Mouse (Mus musculus): ENCODE data around the gene Esrrb. TPM values are rescaled to one million over a fixed set of nuclear protein-coding genes. Genes with fewer than 3 reads are reported as not detected.

The Esrrb gene
- total RNA-seq (2015) (not detected in 2 replicates), total RNA-seq (2017) (not detected in 2 replicates)

DNA sequence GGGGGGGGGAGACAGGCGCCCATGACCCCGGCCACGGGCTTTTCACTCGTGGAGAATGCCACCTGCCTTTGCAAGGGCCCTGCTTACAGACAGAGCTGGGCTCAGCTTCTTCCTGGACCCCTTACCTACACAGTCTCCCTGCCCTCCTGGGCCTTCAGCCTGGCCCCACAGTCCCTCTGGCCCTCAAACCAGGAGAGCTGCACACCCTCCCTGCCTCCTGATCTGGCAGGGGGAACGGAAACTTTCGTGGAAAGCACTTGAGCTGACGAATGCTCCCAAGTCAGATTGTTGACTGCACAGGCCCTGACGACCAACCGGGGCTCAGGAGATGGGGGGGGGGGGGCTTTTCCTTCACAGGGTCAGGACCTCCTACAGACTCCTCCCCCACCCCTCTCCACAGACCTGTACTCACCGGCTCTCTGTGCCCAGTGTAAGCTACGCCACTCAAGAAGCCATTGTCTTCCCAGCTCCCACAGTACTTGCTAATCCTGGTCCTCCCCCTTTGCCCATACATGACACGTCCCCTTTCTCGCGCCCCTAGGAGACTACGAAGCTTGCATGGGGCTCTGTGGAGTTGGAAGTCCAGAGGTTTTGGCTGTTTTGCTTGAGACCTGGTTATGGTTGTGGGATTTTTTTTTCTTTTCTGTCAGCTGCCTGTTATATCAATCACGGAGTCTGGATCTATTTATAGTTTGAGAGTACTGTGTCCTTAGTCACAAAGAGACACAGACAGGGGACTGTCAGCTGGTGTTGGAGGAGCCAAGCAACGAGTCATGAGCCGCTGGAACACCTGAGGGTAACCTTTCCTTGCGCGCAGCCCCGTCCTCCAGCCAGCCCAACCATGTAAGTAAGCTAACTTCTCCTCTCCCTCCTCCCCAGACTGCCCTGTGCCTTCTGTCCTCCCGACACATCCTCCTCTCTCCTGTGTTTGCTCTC, at the start of gene Esrrb:
Gene Esrrb, plus strand, starts transcription at position 422 of the 936 bp plus-strand sequence.
- ATAC-seq (replicated peaks; ENCODE audit: poor library complexity) = no peak

DNA sequence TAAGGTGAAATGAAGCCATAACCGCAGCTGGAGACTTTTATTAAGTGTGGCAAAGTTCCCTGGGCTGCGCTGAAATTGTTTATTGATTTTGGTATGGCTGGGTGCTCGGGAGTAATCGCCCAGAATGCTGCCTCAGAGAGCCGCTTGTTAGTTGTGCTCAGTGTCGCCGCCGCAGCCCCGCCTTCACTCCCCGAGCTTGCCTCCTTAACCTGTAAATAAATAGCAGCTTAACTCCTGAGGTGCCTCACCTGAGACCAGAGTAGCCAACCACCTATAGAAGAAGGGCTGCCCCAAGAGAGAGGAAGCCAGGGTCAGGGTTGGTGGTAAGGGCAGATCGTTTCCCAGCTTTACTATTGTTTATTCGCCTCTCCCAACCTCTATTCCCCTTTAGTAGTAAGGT, 40.3 kb upstream of the Esrrb start:
- no peak for ATAC-seq (replicated peaks; ENCODE audit: poor library complexity)

DNA sequence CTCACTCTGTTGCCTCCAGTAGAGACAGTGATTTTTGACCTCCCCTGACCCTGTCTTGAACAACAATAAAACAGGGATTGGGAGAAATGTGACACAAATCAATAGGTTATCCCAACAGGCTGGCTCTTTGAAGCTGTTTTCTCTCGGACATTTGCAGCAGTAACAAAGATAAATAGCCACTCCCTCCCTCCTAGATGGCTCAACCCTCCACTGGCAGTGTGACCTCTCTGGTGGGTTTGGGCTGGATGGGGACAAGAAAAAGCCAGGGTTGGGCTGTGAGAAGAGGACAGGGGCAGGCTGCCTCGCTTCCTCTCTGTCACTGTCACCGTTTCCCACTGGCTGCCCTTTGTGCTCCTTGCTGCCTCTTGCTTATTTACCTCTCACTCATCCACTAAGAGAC, 36.6 kb upstream of the Esrrb start:
- no peak for ATAC-seq (replicated peaks; ENCODE audit: poor library complexity)

DNA sequence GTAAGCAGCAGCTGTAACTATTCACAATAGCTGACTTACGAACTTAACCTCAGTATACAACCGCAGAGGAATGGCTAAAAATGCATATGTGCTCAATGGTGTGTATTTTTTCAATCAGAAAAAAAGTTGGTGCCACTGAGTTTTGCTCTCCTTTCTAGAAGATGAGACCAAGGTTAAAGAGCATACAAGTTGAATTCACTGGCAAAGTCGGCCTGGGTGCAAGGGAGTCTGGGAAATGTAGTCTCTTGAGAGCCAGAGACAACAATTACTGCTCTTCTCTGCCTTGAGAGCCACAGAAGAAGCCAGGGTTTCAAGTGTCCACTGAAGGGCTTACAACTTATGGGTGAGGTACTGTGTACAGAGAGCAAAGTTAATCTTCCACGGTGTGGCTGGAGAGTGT, 31.1 kb upstream of the Esrrb start:
- no peak for ATAC-seq (replicated peaks; ENCODE audit: poor library complexity)

DNA sequence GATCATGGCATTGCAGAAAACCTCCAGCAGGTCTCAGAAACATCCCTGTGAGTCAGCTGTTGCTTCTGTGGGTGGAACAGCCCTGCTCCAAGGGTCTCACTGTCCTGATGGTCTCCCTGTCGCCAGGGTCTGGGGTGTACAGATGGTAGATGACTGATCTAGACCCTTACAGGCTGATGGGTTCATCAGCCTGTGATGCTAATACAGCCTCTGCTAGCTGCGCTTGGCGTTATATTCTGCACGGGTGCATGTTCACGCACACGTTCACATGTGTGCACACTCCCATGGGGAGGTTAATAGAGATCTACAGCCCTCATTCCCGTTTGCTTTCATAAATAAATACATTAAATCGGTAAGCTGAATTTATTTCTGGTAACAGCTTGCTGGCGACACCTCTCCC, 30.2 kb upstream of the Esrrb start:
- ATAC-seq (replicated peaks; ENCODE audit: poor library complexity) = no peak

DNA sequence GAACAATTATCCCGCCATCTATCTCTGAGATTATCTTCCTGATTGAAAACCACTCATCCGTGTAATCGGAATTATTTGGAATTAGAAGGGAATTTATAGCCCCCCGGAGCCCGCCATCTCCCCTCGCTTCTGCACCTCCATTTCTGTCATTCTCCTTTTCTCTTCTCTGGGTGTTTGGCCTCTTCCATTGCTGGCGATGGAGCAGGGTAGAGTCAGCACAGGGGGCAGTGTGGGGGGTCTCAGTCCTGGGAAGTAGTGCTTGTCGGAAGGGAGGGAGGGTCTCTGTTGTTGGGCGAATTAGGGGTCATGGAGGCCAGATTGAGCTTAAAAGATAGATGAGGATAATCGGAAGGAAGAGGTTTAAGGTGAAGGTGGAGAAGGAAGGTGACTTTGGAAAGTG, 29.7 kb upstream of the Esrrb start:
- no peak for ATAC-seq (replicated peaks; ENCODE audit: poor library complexity)

DNA sequence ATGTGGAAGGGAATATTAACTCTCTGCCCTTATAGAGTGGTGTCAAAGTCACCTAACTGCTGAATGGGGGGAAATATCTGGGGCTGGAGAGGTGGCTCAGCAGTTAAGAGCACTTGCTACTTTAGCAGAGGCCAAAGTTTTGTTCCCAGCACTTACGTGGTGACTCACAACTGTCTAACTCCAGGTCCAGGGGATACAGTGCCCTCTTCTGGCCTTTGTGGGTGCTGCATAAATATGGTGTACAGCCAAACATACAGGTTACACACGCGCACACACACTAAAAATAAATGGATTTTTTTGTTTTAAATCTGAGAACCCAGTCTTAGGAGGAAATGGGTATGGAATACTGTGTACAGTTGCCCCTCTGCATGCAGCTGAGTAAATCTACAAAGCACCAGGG, 24.7 kb upstream of the Esrrb start:
- no peak for ATAC-seq (replicated peaks; ENCODE audit: poor library complexity)

DNA sequence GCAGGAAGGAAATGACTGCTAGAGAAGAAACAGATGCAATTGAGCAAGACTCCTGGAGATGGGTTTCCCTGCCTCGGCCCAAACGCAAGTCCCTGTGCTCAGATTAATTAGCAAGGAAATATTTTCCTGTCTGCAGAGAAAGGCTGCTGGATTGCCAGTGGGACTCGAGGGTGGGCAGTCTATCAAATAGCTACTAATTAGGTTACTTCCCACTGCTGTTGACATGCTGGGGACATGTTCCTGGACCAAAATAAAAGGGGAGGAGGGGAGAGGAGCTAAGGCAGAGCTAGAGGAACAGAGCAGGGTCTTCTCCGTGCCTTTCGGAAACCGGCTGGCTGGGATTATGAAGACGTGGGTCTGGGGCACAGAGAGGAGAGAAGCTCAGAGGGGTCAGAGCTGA, 24.0 kb upstream of the Esrrb start:
- no peak for ATAC-seq (replicated peaks; ENCODE audit: poor library complexity)

DNA sequence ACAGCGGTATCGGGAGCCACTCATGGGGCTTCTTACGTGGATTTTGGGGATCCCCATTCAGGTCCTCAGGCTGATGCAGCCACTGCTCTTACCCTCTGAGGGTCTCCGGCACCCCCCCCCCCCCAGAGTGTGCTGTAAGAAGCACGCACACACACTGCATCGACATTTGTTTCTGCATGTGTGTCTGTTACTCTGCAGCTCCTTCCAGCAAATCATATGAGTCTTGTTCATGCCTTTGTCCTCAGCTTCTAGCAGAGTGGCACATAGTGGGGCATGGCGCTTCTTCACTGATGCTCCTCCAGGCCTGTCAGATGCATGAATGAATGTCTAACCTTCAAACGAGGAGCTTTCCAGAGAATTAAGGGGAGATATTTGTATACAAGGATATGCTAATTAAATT, 11.4 kb upstream of the Esrrb start:
- ATAC-seq (replicated peaks; ENCODE audit: poor library complexity) = no peak

DNA sequence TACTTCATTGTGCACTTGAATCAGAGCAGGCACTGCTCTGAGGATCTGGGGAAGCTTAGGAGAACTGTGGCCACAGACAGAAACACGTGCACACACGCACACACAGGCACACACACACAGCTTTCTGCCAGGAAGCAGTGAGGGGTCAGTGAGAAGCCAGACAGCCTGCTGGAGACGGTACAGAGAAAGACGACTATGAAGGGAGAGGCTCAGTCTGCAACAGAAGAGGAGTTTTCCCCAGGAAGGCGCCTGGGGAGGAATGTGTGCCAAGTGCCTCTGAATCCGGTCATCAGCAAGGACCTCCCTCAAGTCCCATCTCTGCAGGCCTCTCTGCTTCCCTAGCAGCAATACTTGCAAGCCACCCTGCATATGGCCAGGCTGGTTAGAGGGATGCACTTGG, 1.5 kb upstream of the Esrrb start:
- no peak for ATAC-seq (replicated peaks; ENCODE audit: poor library complexity)

DNA sequence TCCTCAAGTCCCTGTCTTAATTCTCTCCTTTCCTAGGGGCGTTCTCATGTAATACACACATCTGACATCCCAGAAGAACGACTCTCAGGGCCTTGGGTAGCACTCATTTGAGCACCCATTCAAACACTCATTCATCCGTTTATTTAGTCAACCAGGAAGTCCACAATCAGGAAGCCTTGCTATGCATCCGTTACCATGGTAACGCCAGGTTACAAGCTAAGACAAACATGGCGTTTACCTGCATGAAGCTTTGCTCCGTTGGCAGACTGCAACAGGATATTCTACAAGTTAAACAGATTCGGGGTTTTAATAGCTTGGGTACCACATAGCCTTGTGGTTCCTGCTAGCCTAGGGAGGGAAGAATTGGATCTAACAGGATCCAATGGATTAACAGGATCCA, 1.0 kb upstream of the Esrrb start:
- ATAC-seq (replicated peaks; ENCODE audit: poor library complexity) = no peak

DNA sequence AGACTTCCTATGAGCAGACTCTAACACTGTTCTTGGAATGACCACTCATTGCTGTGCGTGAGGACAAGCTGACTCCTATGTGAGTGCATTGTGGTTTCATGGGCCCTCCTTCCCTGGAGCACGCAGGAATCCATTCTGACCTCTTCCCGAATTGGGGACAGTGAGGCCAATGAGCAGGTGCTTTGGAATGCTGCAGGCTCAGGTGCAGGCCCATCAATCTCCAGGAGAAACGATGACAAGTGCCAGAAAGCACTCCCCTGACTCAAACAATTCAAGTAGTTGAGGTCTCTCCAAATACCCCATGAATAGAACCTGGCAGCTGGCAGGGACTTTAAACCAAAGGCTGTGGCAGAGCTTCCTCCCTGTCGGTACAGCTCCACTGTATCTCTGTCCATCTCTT, 3.4 kb downstream of the Esrrb start:
- no peak for ATAC-seq (replicated peaks; ENCODE audit: poor library complexity)

DNA sequence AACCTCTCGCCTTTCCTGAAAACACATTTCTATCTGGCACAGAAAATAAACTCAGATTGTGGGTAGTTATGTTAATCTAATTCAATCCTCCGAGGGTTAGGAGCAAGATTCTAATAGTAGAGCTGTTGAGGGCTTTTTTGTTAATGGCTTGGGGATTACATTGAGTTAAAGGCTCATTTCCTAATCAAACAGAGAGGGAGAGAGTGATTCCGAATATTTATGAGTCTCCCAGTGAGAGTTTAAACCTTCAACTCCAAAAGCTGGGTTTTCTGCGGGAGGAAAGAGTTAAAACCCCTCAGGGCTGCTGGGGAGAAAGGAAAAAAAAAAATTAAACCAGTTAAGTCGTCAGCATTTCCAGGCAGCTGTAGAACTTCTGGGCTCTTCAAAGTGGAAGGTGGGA, 3.8 kb downstream of the Esrrb start:
- ATAC-seq (replicated peaks; ENCODE audit: poor library complexity) = no peak

DNA sequence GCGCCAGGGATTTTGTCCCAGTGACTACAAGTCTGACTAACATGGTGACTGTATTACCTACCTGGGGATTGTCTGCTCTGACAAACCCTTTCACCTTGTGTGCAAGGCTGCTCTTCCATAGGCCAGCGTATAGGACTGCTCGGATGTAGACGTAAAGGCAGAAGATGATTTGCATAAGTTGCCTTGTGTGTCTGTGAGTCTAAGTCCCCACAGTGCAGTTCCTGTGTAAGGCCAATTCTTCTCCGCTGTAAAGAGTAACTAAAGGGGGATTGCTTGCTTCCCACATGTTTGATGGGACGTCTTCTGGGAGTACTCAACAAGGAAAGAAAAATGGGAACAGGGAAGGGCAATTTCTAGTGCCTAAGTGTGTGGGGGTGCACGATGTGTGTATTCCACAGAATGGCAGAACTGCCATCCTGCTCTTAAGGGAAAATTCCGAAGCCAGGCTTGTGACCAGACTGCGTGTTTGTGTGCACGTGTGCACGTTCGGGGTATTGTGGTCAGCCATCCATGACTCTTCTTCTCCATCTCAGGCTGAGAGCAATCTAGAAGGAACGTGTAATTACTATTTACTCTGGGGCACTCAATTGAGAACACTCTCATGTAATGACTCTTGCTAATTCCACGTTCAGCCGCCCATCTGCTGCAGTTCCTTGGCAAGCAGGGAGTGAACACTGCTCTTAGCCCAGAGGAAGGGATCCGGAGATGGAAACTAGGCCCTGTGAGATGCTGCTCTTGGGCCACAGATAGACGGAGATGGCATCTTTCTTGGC, 9.9 kb downstream of the Esrrb start:
- ATAC-seq (replicated peaks; ENCODE audit: poor library complexity) = no peak

DNA sequence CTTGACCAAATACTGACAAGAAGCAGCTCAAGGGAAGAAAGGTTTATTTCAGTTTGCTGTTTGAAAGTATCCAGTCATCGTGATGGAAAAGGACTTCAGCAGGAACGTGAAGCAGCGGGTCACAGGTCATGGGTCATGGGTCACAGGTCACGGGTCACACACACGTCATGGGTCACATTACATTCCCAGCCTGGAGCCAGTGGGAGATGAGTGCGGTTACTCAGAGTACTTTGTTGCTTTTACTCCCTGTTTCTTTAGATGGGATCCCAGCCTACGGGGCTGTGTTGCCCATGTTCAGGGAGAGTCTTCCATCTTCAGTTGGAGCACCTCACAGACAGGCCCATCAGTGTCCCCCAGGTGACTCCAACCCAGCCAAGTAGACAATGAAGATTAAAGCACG, 13.4 kb downstream of the Esrrb start:
- ATAC-seq (replicated peaks; ENCODE audit: poor library complexity) = no peak

DNA sequence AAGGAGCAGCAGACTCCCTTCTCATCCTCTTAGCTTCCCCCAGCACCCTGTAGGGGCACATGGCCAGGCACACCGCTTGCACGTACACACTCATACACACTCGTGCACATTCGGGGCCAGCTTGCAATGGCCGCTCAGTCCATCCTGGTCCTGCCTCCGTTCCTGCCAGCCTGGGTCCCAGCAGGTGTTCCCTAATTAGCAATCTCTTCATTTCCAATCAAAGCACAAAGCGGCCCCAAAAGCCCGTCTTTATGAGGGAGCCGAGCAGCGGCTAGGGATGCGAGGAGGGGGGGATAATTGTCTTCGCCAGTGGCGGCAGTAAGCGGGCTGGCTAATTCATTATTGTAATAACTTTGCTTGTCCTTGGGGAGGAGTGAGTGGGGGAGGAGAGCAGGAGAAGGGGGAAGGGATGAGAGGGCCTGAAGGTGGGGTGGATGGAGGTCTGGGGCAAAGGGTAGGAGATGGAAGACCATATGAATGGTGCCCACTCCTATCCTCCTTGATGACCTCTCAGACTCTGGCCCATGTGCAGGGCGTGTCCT, 18.8 kb downstream of the Esrrb start:
- no peak for ATAC-seq (replicated peaks; ENCODE audit: poor library complexity)

DNA sequence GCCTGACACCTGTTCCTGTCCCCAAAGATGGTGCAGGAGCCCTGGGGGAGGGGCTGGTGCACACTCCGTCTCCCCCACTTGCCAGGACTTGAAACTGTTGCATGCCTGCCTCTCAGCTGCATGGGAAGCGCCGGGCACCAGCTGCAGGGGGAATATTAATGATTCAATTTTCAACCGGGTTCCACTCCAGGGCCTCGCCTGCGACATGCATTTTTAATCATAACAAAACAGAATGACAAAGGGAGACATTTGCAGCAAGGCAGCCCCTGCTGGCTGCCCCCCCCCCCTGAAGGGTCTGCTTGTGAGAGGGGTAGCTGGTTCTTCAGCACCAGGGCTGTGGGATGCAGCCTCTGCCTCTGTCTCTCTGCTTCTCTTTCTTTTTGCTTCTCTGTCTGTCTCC, 22.9 kb downstream of the Esrrb start:
- no peak for ATAC-seq (replicated peaks; ENCODE audit: poor library complexity)

DNA sequence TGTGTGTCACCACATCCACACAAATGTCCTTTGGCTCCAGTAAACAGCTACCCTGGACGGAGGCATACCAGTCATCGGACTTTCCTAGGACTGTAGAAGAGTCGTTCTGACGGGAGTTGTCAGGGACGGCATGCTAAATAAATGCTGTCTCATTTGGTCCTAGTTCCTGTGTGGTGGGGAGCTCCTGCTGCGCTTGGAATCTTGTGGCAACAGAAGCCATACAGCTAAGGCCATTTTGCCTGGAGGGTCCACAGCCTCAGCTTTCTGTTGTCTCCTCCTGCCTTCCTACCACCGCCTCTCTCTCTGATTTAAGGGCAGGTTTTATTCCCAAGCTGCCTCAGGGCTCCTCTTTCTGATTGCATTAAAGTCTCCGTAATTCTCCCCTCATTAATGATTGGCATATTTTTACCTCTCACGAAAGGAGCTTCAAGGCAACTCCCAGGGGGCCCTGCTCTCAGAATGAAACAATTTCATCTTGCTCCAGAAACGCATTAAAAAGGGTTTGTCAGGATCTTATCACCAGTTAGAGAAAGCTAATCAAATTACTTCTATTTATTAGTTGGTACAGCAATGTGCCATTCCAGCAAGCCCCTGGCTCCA, 26.9 kb downstream of the Esrrb start:
- no peak for ATAC-seq (replicated peaks; ENCODE audit: poor library complexity)

DNA sequence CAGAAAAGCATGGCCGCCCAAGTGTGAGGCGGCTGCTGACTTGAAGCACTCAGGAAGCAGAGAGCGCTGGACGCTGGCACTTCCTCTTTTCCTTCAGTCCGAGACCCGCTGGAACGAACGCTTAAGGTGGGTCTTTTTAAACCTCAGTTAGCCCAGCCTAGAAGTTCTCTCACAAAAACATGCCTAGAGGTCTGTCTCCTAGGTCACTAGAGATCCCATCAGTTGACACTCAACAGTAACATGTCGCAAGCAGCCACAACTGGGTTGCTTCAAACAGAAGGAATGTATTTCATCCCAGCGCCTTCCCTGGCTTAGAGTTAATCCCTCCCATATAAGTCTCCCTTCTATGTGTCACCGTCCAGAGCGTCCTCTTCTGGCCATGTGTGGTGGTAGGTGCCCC, 33.9 kb downstream of the Esrrb start:
- no peak for ATAC-seq (replicated peaks; ENCODE audit: poor library complexity)

DNA sequence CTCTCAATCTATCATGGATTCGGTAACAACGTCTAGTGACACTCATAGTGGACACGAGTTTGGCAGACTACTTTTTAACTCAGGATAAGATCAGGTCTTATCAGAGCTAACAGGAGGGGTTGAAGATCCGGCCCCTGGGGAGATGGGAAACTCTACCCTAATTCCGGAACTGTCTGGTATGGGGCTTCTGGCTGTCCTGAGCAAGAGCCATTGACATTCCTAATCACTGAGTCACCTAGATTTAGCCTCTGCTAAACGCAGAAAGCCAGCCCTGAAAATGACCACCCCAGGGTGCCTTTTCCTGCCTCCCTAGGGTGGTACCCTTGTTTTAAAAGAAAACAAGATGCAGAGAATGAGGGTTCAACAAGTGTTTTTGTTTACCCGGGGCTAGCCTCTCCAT, 34.4 kb downstream of the Esrrb start:
- ATAC-seq (replicated peaks; ENCODE audit: poor library complexity) = no peak

DNA sequence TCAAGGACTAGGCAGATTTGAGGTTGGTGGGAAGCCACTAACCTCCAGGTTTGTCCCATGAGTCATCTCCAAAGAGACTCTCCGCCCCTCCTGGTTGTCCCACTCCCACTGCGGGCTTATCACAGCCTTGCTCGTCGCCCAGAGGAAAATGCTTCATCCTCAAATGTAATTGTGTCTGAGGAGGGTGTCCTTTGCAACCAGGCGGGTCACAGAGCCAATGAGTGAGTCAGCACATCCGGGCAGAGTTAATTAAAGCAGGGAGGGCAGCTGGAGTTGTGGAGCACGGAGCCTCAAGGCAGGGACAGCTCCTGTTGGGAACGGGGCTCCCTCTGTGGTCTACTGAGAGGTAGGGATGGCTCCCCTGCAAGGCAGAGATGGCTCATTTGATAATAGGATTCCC, 37.8 kb downstream of the Esrrb start:
- no peak for ATAC-seq (replicated peaks; ENCODE audit: poor library complexity)

DNA sequence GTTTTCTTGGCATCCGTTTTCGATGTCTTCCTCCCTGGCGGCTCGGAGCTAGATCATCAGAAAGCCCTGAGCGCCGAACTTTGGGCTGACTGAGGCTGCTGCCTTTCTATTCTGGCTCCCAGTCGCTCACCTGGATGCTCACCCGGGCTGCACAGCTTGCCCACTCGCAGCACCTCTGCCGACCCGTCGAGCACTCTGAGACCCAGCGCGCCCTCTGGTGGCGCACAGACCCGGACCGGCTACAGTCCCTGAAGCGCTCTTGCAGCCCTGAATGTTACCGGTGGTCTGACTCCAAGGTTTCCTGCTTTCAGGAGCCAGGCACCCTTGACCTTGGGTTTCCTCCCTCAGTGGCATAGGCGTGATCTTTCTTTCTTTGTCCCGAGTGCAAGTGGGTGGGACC, 41.8 kb downstream of the Esrrb start:
- ATAC-seq (replicated peaks; ENCODE audit: poor library complexity) = peak; percentile 65; the same call in 1 of the 2 replicates

All from megakaryocyte progenitor cell, adult 5-6 weeks (primary cell).